Mouse (Mus musculus): ENCODE measurements at regions not wholly inside any gene's neighbourhood (a gene's known extent, or its start where the extent isn't known, plus 50 kb on each side); places are given as distances from the start of the nearest gene placed in this dataset.

- H3K27ac ChIP-seq (replicated peaks): no peak overlapping the region
- H3K9me3 ChIP-seq: no peaks in the 10 kb centered on the region
- no peak overlapping the region for H3K4me2 ChIP-seq
- no peaks in the 10 kb centered on the region for H3K27me3 ChIP-seq
- no peak overlapping the region for H3K9ac ChIP-seq
- 69% methylated on average over 5 of the region's 5 CpGs for WGBS
- no peak overlapping the region for H3K4me3 ChIP-seq
- no peaks in the 10 kb centered on the region for H3K4me1 ChIP-seq (replicated peaks)
- no peak for ATAC-seq (ENCODE audit: low read depth)
- no peaks in the 10 kb centered on the region for H3K36me3 ChIP-seq
Observed at GRCm38 (mm10) chr5:47469394-47469793, 513.5 kb upstream of the Slit2 start.

GRCm38 (mm10) chr5:47472027-47472825, 510.7 kb upstream of the Slit2 start:
- ATAC-seq (ENCODE audit: low read depth): no peak
- H3K9ac ChIP-seq: no peak overlapping the region
- H3K9me3 ChIP-seq: no peaks in the 10 kb centered on the region
- 73% methylated on average over 7 of the region's 7 CpGs for WGBS
- H3K27ac ChIP-seq (replicated peaks): no peak overlapping the region
- no peaks in the 10 kb centered on the region for H3K4me1 ChIP-seq (replicated peaks)
- no peaks in the 10 kb centered on the region for H3K36me3 ChIP-seq
- no peak overlapping the region for H3K4me2 ChIP-seq
- no peaks in the 10 kb centered on the region for H3K27me3 ChIP-seq
- no peak overlapping the region for H3K4me3 ChIP-seq

GRCm38 (mm10) chr5:47479908-47480307, 503.0 kb upstream of the Slit2 start:
- H3K4me2 ChIP-seq: no peak overlapping the region
- ATAC-seq (ENCODE audit: low read depth): no peak
- H3K27me3 ChIP-seq: no peaks in the 10 kb centered on the region
- no peak overlapping the region for H3K9ac ChIP-seq
- H3K4me1 ChIP-seq (replicated peaks): no peaks in the 10 kb centered on the region
- no peaks in the 10 kb centered on the region for H3K36me3 ChIP-seq
- H3K27ac ChIP-seq (replicated peaks): no peak overlapping the region
- H3K9me3 ChIP-seq: no peaks in the 10 kb centered on the region
- H3K4me3 ChIP-seq: no peak overlapping the region

GRCm38 (mm10) chr5:47496218-47496617, 486.7 kb upstream of the Slit2 start:
- Histone ChIP-seq H3K36me3 (no peaks in the 10 kb centered on the region), H3K4me2 (no peak overlapping the region), H3K27me3 (no peaks in the 10 kb centered on the region), H3K4me1 (replicated peaks) (no peaks in the 10 kb centered on the region), H3K4me3 (no peak overlapping the region), H3K9me3 (no peaks in the 10 kb centered on the region), H3K9ac (no peak overlapping the region), H3K27ac (replicated peaks) (no peak overlapping the region)
- WGBS: 5% methylated on average over 3 of the region's 3 CpGs
- no peak for ATAC-seq (ENCODE audit: low read depth)

GRCm38 (mm10) chr5:47502764-47503416, 480.0 kb upstream of the Slit2 start:
- ATAC-seq (ENCODE audit: low read depth): no peak
- no peaks in the 10 kb centered on the region for H3K36me3 ChIP-seq
- H3K4me2 ChIP-seq: no peak overlapping the region
- H3K27ac ChIP-seq (replicated peaks): no peak overlapping the region
- no peaks in the 10 kb centered on the region for H3K9me3 ChIP-seq
- H3K27me3 ChIP-seq: no peaks in the 10 kb centered on the region
- H3K4me1 ChIP-seq (replicated peaks): no peaks in the 10 kb centered on the region
- 75% methylated on average over 4 of the region's 4 CpGs for WGBS
- H3K9ac ChIP-seq: no peak overlapping the region
- H3K4me3 ChIP-seq: no peak overlapping the region

GRCm38 (mm10) chr5:47508689-47509301, 474.1 kb upstream of the Slit2 start:
- H3K27ac ChIP-seq (replicated peaks): no peak overlapping the region
- no peaks in the 10 kb centered on the region for H3K27me3 ChIP-seq
- no peak overlapping the region for H3K4me2 ChIP-seq
- H3K4me3 ChIP-seq: no peak overlapping the region
- H3K4me1 ChIP-seq (replicated peaks): no peaks in the 10 kb centered on the region
- H3K36me3 ChIP-seq: no peaks in the 10 kb centered on the region
- 77% methylated on average over 4 of the region's 4 CpGs for WGBS
- no peak for ATAC-seq (ENCODE audit: low read depth)
- no peak overlapping the region for H3K9ac ChIP-seq
- H3K9me3 ChIP-seq: no peaks in the 10 kb centered on the region

GRCm38 (mm10) chr5:47522161-47522942, 460.6 kb upstream of the Slit2 start:
- WGBS: 36% methylated on average over 4 of the region's 4 CpGs
- ATAC-seq (ENCODE audit: low read depth): no peak
- no peak overlapping the region for H3K4me3 ChIP-seq
- no peaks in the 10 kb centered on the region for H3K9me3 ChIP-seq
- no peaks in the 10 kb centered on the region for H3K27me3 ChIP-seq
- H3K36me3 ChIP-seq: no peaks in the 10 kb centered on the region
- H3K4me1 ChIP-seq (replicated peaks): peaks cover 3% of the 10 kb centered on the region; the same call in 1 of the 2 replicates
- no peak overlapping the region for H3K27ac ChIP-seq (replicated peaks)
- no peak overlapping the region for H3K4me2 ChIP-seq
- H3K9ac ChIP-seq: no peak overlapping the region

GRCm38 (mm10) chr5:47528671-47529070, 454.3 kb upstream of the Slit2 start:
- no peak overlapping the region for H3K4me2 ChIP-seq
- H3K27ac ChIP-seq (replicated peaks): no peak overlapping the region
- H3K9me3 ChIP-seq: no peaks in the 10 kb centered on the region
- 88% methylated on average over 7 of the region's 7 CpGs for WGBS
- no peaks in the 10 kb centered on the region for H3K27me3 ChIP-seq
- H3K4me3 ChIP-seq: no peak overlapping the region
- no peak for ATAC-seq (ENCODE audit: low read depth)
- no peak overlapping the region for H3K9ac ChIP-seq
- no peaks in the 10 kb centered on the region for H3K4me1 ChIP-seq (replicated peaks)
- no peaks in the 10 kb centered on the region for H3K36me3 ChIP-seq

GRCm38 (mm10) chr5:47537532-47537931, 445.4 kb upstream of the Slit2 start:
- Histone ChIP-seq H3K36me3 (no peaks in the 10 kb centered on the region), H3K9me3 (no peaks in the 10 kb centered on the region), H3K4me2 (no peak overlapping the region), H3K4me1 (replicated peaks) (no peaks in the 10 kb centered on the region), H3K9ac (no peak overlapping the region), H3K27me3 (no peaks in the 10 kb centered on the region), H3K4me3 (no peak overlapping the region), H3K27ac (replicated peaks) (no peak overlapping the region)
- ATAC-seq (ENCODE audit: low read depth): no peak

GRCm38 (mm10) chr5:47542248-47542647, 440.7 kb upstream of the Slit2 start:
- no peaks in the 10 kb centered on the region for H3K9me3 ChIP-seq
- no peak overlapping the region for H3K4me2 ChIP-seq
- no peaks in the 10 kb centered on the region for H3K27me3 ChIP-seq
- no peak overlapping the region for H3K9ac ChIP-seq
- WGBS: 71% methylated on average over 1 of the region's 1 CpGs
- no peak overlapping the region for H3K4me3 ChIP-seq
- no peak overlapping the region for H3K27ac ChIP-seq (replicated peaks)
- ATAC-seq (ENCODE audit: low read depth): no peak
- no peaks in the 10 kb centered on the region for H3K4me1 ChIP-seq (replicated peaks)
- no peaks in the 10 kb centered on the region for H3K36me3 ChIP-seq

- Histone ChIP-seq H3K9me3 (no peaks in the 10 kb centered on the region), H3K36me3 (no peaks in the 10 kb centered on the region), H3K4me2 (no peak overlapping the region), H3K4me3 (no peak overlapping the region), H3K27ac (replicated peaks) (no peak overlapping the region), H3K9ac (no peak overlapping the region), H3K4me1 (replicated peaks) (0 out of 2 replicates have a peak, but pooled peaks cover 3% of the 10 kb centered on the region), H3K27me3 (no peaks in the 10 kb centered on the region)
- ATAC-seq (ENCODE audit: low read depth): no peak
- WGBS: 55% methylated on average over 1 of the region's 1 CpGs
Observed at GRCm38 (mm10) chr5:47556717-47557116, 426.2 kb upstream of the Slit2 start.

Measured in neural tube, embryonic 13.5 days (tissue).